Mouse (Mus musculus) ES-Bruce4 (cell line): ENCODE measurements at regions not wholly inside any gene's neighbourhood (a gene's known extent, or its start where the extent isn't known, plus 50 kb on each side); places are given as distances from the start of the nearest gene placed in this dataset.

Experiments
- H3K27ac ChIP-seq: 2 replicates; pipeline ENCODE4 v1.5.1; 2012; ENCODE audit warnings: low read length, inconsistent platforms; ENCODE audit not compliant: insufficient read depth
- H3K27me3 ChIP-seq: 2 replicates; pipeline ENCODE4 v1.6.1; 2012; ENCODE audit warnings: mild to moderate bottlenecking, low read length, inconsistent platforms; ENCODE audit not compliant: control insufficient read depth, poor library complexity, insufficient read depth, severe bottlenecking
- H3K36me3 ChIP-seq: 2 replicates; pipeline ENCODE4 v1.6.1; 2012; ENCODE audit warnings: inconsistent platforms, mild to moderate bottlenecking, low read length, moderate library complexity; ENCODE audit not compliant: control insufficient read depth, poor library complexity, insufficient read depth, severe bottlenecking
- H3K4me1 ChIP-seq: one replicate; pipeline ENCODE4 v1.8.1; 2011; ENCODE audit warnings: low read length; ENCODE audit not compliant: control insufficient read depth, insufficient read depth
- H3K4me3 ChIP-seq: 2 replicates; pipeline ENCODE4 v1.5.1; 2011; ENCODE audit warnings: low read depth, mild to moderate bottlenecking, low read length
- H3K9ac ChIP-seq: 2 replicates; pipeline ENCODE4 v1.6.1; 2012; ENCODE audit warnings: low read depth, mild to moderate bottlenecking, inconsistent platforms; ENCODE audit not compliant: poor library complexity, severe bottlenecking
- H3K9me3 ChIP-seq: replicated peaks from 2 replicates; pipeline ENCODE4 v1.6.1; 2012; ENCODE audit warnings: mild to moderate bottlenecking, low read length, inconsistent platforms; ENCODE audit not compliant: control insufficient read depth, poor library complexity, insufficient read depth, severe bottlenecking
- CTCF ChIP-seq: IDR thresholded peaks from one replicate; pipeline ENCODE4 v1.8.1; 2011; ENCODE audit warnings: low read depth, low read length
- EP300 ChIP-seq: IDR thresholded peaks from 2 replicates; pipeline ENCODE4 v1.6.1; 2011; ENCODE audit warnings: low read depth, low read length; ENCODE audit not compliant: insufficient read depth
- POLR2A ChIP-seq: IDR thresholded peaks from one replicate; pipeline ENCODE4 v1.8.1; 2011; ENCODE audit warnings: low read length; ENCODE audit not compliant: insufficient read depth

DNA sequence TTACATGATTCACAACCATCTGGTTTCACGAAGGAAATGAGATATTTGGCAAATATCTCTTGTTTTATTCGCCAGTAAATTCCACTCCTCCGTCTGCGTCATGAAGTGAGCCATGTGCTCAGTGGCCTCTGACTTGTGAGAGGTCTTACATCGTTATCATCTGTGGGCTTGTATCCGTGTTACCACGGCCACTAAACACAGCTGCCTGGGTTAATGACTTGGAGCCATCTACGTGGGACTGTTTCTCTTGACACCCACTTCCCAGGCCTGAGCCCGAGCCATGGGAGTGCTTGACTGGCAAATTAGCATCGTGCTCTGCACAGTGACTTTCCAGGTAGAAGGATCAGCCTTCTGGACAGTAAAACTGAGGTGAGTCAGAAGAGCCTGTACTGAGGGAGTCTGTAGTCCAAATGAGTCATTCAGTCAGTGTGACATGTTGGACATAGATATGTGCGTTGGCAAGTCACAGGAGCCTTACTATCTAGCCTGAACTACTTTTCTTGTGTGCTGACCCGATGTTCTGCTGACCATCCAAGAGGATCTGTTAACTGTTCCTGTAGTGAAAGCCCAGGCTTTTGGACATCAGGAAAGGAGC is 137.7 kb downstream of the Tmx1 start:
- Histone ChIP-seq H3K4me3 (no peak overlapping the region), H3K36me3 (no peaks in the 10 kb centered on the region), H3K27ac (no peak overlapping the region), H3K4me1 (no peaks in the 10 kb centered on the region), H3K9me3 (no peaks in the 10 kb centered on the region), H3K27me3 (no peaks in the 10 kb centered on the region), H3K9ac (no peak overlapping the region)
- TF ChIP-seq POLR2A: no peak
- TF ChIP-seq CTCF: no peak
- no peak for TF ChIP-seq EP300

- no peaks in the 10 kb centered on the region for H3K27me3 ChIP-seq
- no peaks in the 10 kb centered on the region for H3K9me3 ChIP-seq
- TF ChIP-seq EP300: no peak
- TF ChIP-seq POLR2A: no peak
- no peak for TF ChIP-seq CTCF
- H3K27ac ChIP-seq: no peak overlapping the region
- H3K4me3 ChIP-seq: no peak overlapping the region
- H3K4me1 ChIP-seq: no peaks in the 10 kb centered on the region
- H3K9ac ChIP-seq: no peak overlapping the region
- no peaks in the 10 kb centered on the region for H3K36me3 ChIP-seq
Measured at GRCm38 (mm10) chr12:70592821-70593220, 139.9 kb downstream of the Tmx1 start.

- H3K27ac ChIP-seq: no peak overlapping the region
Measured at GRCm38 (mm10) chr12:70598211-70598701, 145.4 kb downstream of the Tmx1 start.

DNA sequence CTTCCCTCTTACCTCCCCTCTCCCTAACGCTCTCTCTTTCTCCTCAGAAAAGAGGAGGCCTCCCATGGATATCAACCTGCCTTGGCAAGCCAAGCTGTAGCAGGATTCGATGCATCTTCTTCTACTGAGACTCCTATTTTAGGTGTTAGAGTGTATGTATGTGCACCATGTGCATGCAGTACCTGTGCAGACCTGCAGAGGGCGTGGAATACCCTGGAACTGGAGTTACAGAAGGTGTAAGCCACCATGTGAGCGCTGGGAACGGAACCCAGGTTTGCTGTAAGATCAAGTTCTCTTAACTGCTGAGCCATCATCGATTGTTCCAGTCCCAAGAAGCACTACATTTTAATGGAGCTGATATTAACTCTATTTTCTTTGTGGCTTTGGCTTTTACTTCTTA is 146.8 kb downstream of the Tmx1 start:
- H3K9me3 ChIP-seq: no peaks in the 10 kb centered on the region; the same call in none of the 2 replicates
- no peak overlapping the region for H3K27ac ChIP-seq
- H3K4me1 ChIP-seq: no peaks in the 10 kb centered on the region
- H3K9ac ChIP-seq: no peak overlapping the region
- TF ChIP-seq POLR2A (no peak), EP300 (no peak), CTCF (no peak)
- H3K36me3 ChIP-seq: no peaks in the 10 kb centered on the region
- H3K27me3 ChIP-seq: no peaks in the 10 kb centered on the region
- H3K4me3 ChIP-seq: no peak overlapping the region

More at GRCm38 (mm10) chr12:70598211-70598701, 145.4 kb downstream of the Tmx1 start:
- no peak overlapping the region for H3K4me3 ChIP-seq
- H3K9me3 ChIP-seq: no peaks in the 10 kb centered on the region; the same call in none of the 2 replicates
- TF ChIP-seq CTCF (no peak), EP300 (no peak), POLR2A (no peak)
- H3K27me3 ChIP-seq: no peaks in the 10 kb centered on the region
- no peak overlapping the region for H3K9ac ChIP-seq
- no peaks in the 10 kb centered on the region for H3K36me3 ChIP-seq
- H3K4me1 ChIP-seq: no peaks in the 10 kb centered on the region

DNA sequence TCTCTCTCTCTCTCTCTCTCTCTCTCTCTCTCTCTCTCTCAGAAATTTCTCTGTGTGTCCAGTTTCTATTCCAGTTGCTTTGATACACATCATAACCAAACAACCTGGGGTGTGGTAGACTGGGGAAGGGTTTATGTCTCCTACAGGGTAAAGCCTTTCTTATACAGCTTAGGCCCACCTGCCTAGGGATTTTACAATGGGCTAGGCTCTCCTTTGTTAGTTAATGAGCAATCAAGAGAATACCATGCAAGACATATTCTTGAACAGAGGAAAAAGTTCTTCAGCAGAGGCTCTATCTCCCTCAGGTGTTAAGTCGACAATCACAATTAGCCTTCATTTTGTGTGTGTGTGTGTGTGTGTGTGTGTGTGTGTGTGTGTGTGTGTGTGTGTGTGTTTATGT is 151.0 kb downstream of the Tmx1 start:
- no peak overlapping the region for H3K9ac ChIP-seq
- H3K4me3 ChIP-seq: no peak overlapping the region
- no peaks in the 10 kb centered on the region for H3K4me1 ChIP-seq
- no peak for TF ChIP-seq CTCF
- no peak for TF ChIP-seq POLR2A
- no peak for TF ChIP-seq EP300
- H3K9me3 ChIP-seq: no peaks in the 10 kb centered on the region; the same call in none of the 2 replicates
- no peaks in the 10 kb centered on the region for H3K36me3 ChIP-seq
- no peaks in the 10 kb centered on the region for H3K27me3 ChIP-seq
- H3K27ac ChIP-seq: no peak overlapping the region

DNA sequence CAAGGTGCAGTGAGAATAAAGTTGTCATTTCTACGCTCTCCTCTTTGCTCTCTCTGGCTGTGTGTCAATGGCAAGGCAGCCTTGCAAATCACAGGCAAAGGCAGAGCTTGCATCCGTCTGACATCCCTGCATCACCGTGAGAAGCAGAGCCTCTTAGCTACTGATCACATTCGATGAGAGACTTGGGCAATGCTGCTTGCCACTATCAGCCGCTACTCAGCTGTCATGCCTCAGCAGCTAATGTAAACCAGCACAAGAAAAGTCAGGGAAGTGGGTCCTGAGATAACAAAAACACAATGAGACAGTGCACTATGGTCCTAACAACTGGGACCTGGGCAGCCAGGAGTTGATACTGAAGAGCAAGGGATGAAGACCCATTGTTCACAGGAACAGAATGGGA is 155.8 kb downstream of the Tmx1 start:
- Histone ChIP-seq H3K9me3 (no peaks in the 10 kb centered on the region), H3K9ac (no peak overlapping the region), H3K4me1 (no peaks in the 10 kb centered on the region), H3K4me3 (no peak overlapping the region), H3K27ac (no peak overlapping the region), H3K36me3 (no peaks in the 10 kb centered on the region), H3K27me3 (no peaks in the 10 kb centered on the region)
- no peak for TF ChIP-seq CTCF
- no peak for TF ChIP-seq POLR2A
- no peak for TF ChIP-seq EP300
